In the genomic region with DNA sequence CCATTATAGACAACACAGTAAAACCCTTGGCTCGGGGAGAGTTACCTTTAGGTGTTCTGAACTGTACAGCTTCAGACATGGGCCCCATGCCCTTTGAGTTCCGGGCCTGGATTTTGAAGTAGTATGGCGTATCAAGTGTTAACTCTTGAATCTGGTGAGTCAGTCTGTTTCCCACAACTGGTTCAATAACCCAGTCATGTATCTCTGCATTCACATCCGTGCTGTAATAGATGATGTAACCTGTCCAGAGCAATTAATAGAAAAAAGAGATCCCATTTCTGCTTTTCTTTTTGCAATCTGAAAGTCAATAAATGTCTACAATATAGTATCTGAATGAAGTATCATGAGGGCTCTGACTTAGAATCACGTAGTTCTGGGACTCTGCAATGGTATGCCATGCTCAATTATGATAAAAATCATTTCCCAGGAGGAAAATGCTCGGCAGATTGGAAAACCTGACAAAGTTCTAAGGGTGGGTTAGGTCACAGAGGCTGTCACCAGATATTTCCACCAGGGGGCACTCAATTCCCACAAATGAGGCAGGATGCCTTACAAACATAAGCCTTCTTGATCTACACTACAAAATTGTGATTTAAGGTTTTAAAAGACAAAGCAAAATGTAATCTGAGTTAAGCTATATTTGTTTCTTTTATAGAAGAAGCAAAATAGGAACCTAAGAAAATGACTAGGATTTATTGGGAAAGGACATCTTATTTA, we compare ENCODE assay signal across 7 mouse cellular contexts.
A peak's percentile ranks its signal among the peaks of the same experiment; 100 is the strongest.
DNase-seq lines count a peak whose midpoint lies in the region; ATAC-seq and TF ChIP-seq lines count a peak whose summit lies in the region.

No protein-coding gene starts in this region.

- peak; percentile 85 for ATAC-seq in granulocyte monocyte progenitor cell, adult 5-6 weeks (replicated peaks; ENCODE audit: poor library complexity, severe bottlenecking)

- no peaks in the 10 kb centered on the region for H3K27me3 ChIP-seq in spleen, adult 2 months (ENCODE audit: control insufficient read depth, insufficient read depth, low read length)

- 46% methylated on average over 6 of the region's 6 CpGs for WGBS in spleen, adult 2 months

- peak; percentile 31 to 33 for DNase-seq in spleen, adult 2 months (ENCODE audit: low read depth in 1 of 2, low spot score in 2 of 2)
- no peak for DNase-seq in spleen, adult 12 weeks (ENCODE audit: low spot score)
- peak; percentile 34 to 41 for DNase-seq in adrenal gland, adult 18-20 months (ENCODE audit: low spot score in 2 of 2)
- DNase-seq in cerebellum, postnatal 25 days = peak; percentile 63 to 78
- peak; percentile 50 to 59 for DNase-seq in left cerebral cortex, postnatal 25 days (ENCODE audit: low spot score in 2 of 2)
- DNase-seq in retina, postnatal 7 days (ENCODE audit: low read depth, low spot score) = peak; percentile 60

- peaks cover 2% of the 10 kb centered on the region; the same call in 1 of the 2 replicates for H3K4me1 ChIP-seq in spleen, adult 2 months (ENCODE audit: control insufficient read depth, insufficient read depth, insufficient read length)

- intact Hi-C loops in left cerebral cortex, postnatal 25 days (cut with DNase I) = loop anchor here (5.0 kb wide), 2 partner anchors 369 to 389 kb away; partner anchors contain the start of gene Adpgk

- TF ChIP-seq POLR2A in spleen, adult 2 months (IDR thresholded peaks at IDR 0.05; ENCODE audit: low read depth, low read length) = no peak

- H3K36me3 ChIP-seq in spleen, adult 2 months (ENCODE audit: control insufficient read depth, insufficient read depth, low read length) = no peaks in the 10 kb centered on the region

- no peak overlapping the region for H3K27ac ChIP-seq in spleen, adult 2 months (ENCODE audit: insufficient read depth, low read length)

- peak; percentile 54; the same call in 1 of the 2 replicates for TF ChIP-seq CTCF in spleen, adult 2 months (IDR thresholded peaks at IDR 0.05; ENCODE audit: extremely low read depth, insufficient read depth, insufficient read length, insufficient replicate concordance)

- H3K4me3 ChIP-seq in spleen, adult 2 months (ENCODE audit: extremely low read depth, insufficient read depth, insufficient read length) = no peak overlapping the region
